Mouse (Mus musculus): ENCODE data around the gene Nudt7.

Nudt7 gene

GRCm38 (mm10) chr8:114143645-114144290 is 10.4 kb downstream of the Nudt7 start:
- no peak for DNase-seq (ENCODE audit: low spot score)

GRCm38 (mm10) chr8:114153311-114154045 is 20.1 kb downstream of the Nudt7 start:
- no peak for DNase-seq (ENCODE audit: low spot score)

GRCm38 (mm10) chr8:114158586-114158985 is 25.2 kb downstream of the Nudt7 start:
- no peak for DNase-seq (ENCODE audit: low spot score)

- DNase-seq (ENCODE audit: low spot score): no peak
Measured at GRCm38 (mm10) chr8:114159666-114160065, 26.3 kb downstream of the Nudt7 start.

- no peak for DNase-seq (ENCODE audit: low spot score)
Measured at GRCm38 (mm10) chr8:114163871-114164270, 30.5 kb downstream of the Nudt7 start.

GRCm38 (mm10) chr8:114164444-114165096 is 31.2 kb downstream of the Nudt7 start:
- DNase-seq (ENCODE audit: low spot score): no peak

- DNase-seq (ENCODE audit: low spot score): no peak
Measured at GRCm38 (mm10) chr8:114165741-114166140, 32.4 kb downstream of the Nudt7 start.

- DNase-seq (ENCODE audit: low spot score): no peak
Measured at GRCm38 (mm10) chr8:114176721-114177120, 43.4 kb downstream of the Nudt7 start.

- DNase-seq (ENCODE audit: low spot score): no peak
Measured at GRCm38 (mm10) chr8:114193334-114193733, 60.0 kb downstream of the Nudt7 start.

- DNase-seq (ENCODE audit: low spot score): no peak
Measured at GRCm38 (mm10) chr8:114198990-114199389, 65.6 kb downstream of the Nudt7 start.
